Mouse (Mus musculus): Measurements from ENCODE around the gene Hhat.

DNA sequence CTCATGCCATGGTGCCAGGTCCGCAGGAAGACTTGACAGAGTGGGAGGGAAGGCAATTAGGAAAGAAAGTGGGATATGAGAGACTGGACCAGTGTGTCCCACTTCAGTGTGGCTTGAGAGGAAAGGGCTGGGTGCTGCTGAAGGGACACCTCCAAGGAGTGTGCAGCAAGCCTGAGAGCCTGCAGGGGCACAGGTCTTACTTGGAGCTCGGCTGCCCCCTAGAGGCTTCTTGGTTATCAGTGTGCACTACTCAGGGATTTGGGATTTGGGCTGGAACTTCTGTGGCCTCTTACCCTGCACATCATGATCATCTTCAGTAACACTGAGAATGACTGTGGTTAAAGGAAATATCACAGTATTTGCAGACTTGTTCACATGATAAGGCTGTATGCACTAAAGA, 172.6 kb downstream of the Hhat start:
- TF ChIP-seq ZC3H11A (IDR thresholded peaks at IDR 0.05; ENCODE audit: borderline replicate concordance, low read depth, low read length): peak; percentile 95
- no peak for TF ChIP-seq ZNF384 (IDR thresholded peaks at IDR 0.05; ENCODE audit: low read depth, low read length)
- TF ChIP-seq CHD2 (IDR thresholded peaks at IDR 0.05; ENCODE audit: low read depth, low read length): no peak
- TF ChIP-seq HCFC1 (IDR thresholded peaks at IDR 0.05; ENCODE audit: borderline replicate concordance, insufficient read depth, low read length): no peak
- no peak for TF ChIP-seq MAFK (IDR thresholded peaks at IDR 0.05; ENCODE audit: insufficient read depth, low read depth, low read length)
